Mouse (Mus musculus) liver, postnatal 0 days (tissue): ENCODE measurements at regions not wholly inside any gene's neighbourhood (a gene's known extent, or its start where the extent isn't known, plus 50 kb on each side); places are given as distances from the start of the nearest gene placed in this dataset.

Experiments
- CTCF ChIP-seq: sonication (generic); IDR thresholded peaks from 2 replicates; pipeline ENCODE4 v1.5.1; 2016; ENCODE audit warnings: antibody characterized with exemption, low read depth
- EP300 ChIP-seq: IDR thresholded peaks from 2 replicates; pipeline ENCODE4 v1.6.1; 2016; ENCODE audit warnings: antibody characterized with exemption, low read depth, mild to moderate bottlenecking

GRCm38 (mm10) chr2:137953144-137953543 is 303.2 kb upstream of the Btbd3 start:
- TF ChIP-seq CTCF (no peak), EP300 (no peak)
